Mouse (Mus musculus): ENCODE measurements around the gene Hnf1a.

- TF ChIP-seq POLR2A (IDR thresholded peaks at IDR 0.05; ENCODE audit: borderline replicate concordance, control insufficient read depth, low read depth, low read length), result no peak
- no peak for TF ChIP-seq CTCF (IDR thresholded peaks at IDR 0.05; ENCODE audit: control insufficient read depth, insufficient read depth, low read length)
Observed at GRCm38 (mm10) chr5:115018813-115019212, 47.9 kb upstream of the Hnf1a start.
